10 mouse cellular contexts compared by ENCODE assay signal in the genomic region with DNA sequence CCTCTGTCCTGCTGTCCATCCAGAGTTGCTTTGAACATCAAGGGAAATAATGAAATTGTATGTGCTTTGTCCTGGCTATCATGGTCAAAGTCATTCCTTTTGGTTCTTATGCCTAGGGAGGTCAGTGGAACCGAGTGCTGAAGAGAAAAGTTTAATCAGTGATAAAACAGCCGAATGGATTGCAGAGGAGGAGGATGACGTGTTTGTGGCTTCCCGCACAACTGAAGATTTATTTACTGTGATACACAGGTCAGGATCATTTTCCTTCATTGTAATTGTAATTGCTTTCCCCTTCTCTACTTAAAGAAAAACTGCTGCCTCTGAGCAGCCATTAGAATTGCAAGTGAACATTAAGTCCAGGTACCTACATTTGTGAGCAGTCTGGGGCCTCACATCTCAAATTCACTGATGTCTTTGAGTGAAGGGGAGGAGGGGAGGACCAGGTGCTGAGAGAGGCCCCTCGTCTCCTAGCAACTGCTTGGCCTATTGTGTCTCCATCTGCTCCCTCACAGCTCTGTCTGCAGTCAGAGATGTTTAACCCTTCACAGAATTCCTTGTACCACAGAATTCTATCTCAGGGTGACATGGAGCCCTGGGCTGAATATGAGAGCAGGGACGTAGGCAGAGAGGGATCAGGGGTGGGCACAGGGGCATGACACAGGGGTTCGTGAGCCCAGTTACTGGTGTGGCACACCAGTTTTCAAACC. TPM values are rescaled to one million over a fixed set of nuclear protein-coding genes. Genes with fewer than 3 reads are reported as not detected.
DNase-seq lines count a peak whose midpoint lies in the region; ATAC-seq and TF ChIP-seq lines count a peak whose summit lies in the region.
"Had no signal": no experiment of that assay in that cellular context is flagged by ENCODE, and none has a peak within 500 bp of the region (broad histone marks: within the 10 kb centered on the region; RNA-seq: fewer than 3 reads in every experiment).

No protein-coding gene starts in this region.

- ATAC-seq in kidney, embryonic 16.5 days (ENCODE audit: low FRiP score, low TSS enrichment): peak; percentile 76; the same call in 1 of the 2 replicates
- ATAC-seq in embryonic facial prominence, embryonic 11.5 days (replicated peaks; ENCODE audit: insufficient number of reproducible peaks, low FRiP score, low TSS enrichment, low read depth): peak; percentile 92
- peak; percentile 92 for ATAC-seq in hindbrain, postnatal 0 days
- ATAC-seq in neural tube, embryonic 15.5 days (ENCODE audit: low FRiP score): peak; percentile 91

- no peak overlapping the region for H3K4me2 ChIP-seq in kidney, embryonic 16.5 days (replicated peaks; ENCODE audit: low read depth, low read length)
- no peak overlapping the region for H3K4me2 ChIP-seq in embryonic facial prominence, embryonic 11.5 days (ENCODE audit: low read depth, low read length)
- no peak overlapping the region for H3K4me2 ChIP-seq in hindbrain, postnatal 0 days (ENCODE audit: low read depth, low read length)
- no peak overlapping the region for H3K4me2 ChIP-seq in neural tube, embryonic 15.5 days

- intact Hi-C loops in left cerebral cortex, postnatal 25 days (cut with DNase I): no loop called here

- peaks cover 3% of the 10 kb centered on the region; the same call in 1 of the 2 replicates for H3K27me3 ChIP-seq in kidney, embryonic 16.5 days (ENCODE audit: insufficient read depth, low read length)
- H3K27me3 ChIP-seq in kidney, adult 2 months (replicated peaks; ENCODE audit: control insufficient read depth, insufficient read depth, low read length): no peaks in the 10 kb centered on the region
- H3K27me3 ChIP-seq in embryonic facial prominence, embryonic 11.5 days (ENCODE audit: control insufficient read depth, insufficient read depth, low read length): no peaks in the 10 kb centered on the region
- H3K27me3 ChIP-seq in hindbrain, postnatal 0 days (ENCODE audit: insufficient read depth, low read length): no peaks in the 10 kb centered on the region
- H3K27me3 ChIP-seq in neural tube, embryonic 15.5 days (replicated peaks): 0 out of 2 replicates have a peak, but pooled peaks cover 3% of the 10 kb centered on the region

- TF ChIP-seq CTCF in kidney, adult 2 months (conservative IDR thresholded peaks at IDR 0.05; ENCODE audit: insufficient read depth, insufficient read length, low read depth, low read length): no peak
- TF ChIP-seq CTCF in hindbrain, postnatal 0 days (IDR thresholded peaks at IDR 0.05; ENCODE audit: low read depth): no peak

- no peak for DNase-seq in kidney, adult 2 months
- peak; percentile 73 for DNase-seq in embryonic facial prominence, embryonic 11.5 days (ENCODE audit: low spot score)
- peak; percentile 78 for DNase-seq in hindbrain, postnatal 0 days (ENCODE audit: low spot score)
- no peak for DNase-seq in urinary bladder, postnatal 4 days (ENCODE audit: low spot score in 2 of 2)
- DNase-seq in urinary bladder, postnatal 10 days (ENCODE audit: low spot score): no peak
- no peak for DNase-seq in left cerebral cortex, postnatal 25 days (ENCODE audit: low spot score in 2 of 2)
- DNase-seq: liver; thymus, postnatal 36 days had no signal

- H3K36me3 ChIP-seq in kidney, embryonic 16.5 days (ENCODE audit: insufficient read depth, low read length): no peaks in the 10 kb centered on the region
- H3K36me3 ChIP-seq in kidney, adult 2 months (ENCODE audit: control insufficient read depth, insufficient read depth, low read length): no peaks in the 10 kb centered on the region
- H3K36me3 ChIP-seq in embryonic facial prominence, embryonic 11.5 days (replicated peaks; ENCODE audit: control insufficient read depth, insufficient read depth, low read depth, low read length): no peaks in the 10 kb centered on the region
- no peaks in the 10 kb centered on the region for H3K36me3 ChIP-seq in hindbrain, postnatal 0 days (ENCODE audit: insufficient read depth, low read length)
- no peaks in the 10 kb centered on the region for H3K36me3 ChIP-seq in neural tube, embryonic 15.5 days

- no peaks in the 10 kb centered on the region for H3K9me3 ChIP-seq in kidney, embryonic 16.5 days (ENCODE audit: low read length)
- no peaks in the 10 kb centered on the region for H3K9me3 ChIP-seq in embryonic facial prominence, embryonic 11.5 days (replicated peaks; ENCODE audit: control insufficient read depth, low read length)
- no peaks in the 10 kb centered on the region for H3K9me3 ChIP-seq in hindbrain, postnatal 0 days (ENCODE audit: low read length)
- H3K9me3 ChIP-seq in neural tube, embryonic 15.5 days (replicated peaks): no peaks in the 10 kb centered on the region

- 41% methylated on average over 7 of the region's 7 CpGs for WGBS in kidney, embryonic 16.5 days
- 55% methylated on average over 7 of the region's 7 CpGs for WGBS in kidney, adult 2 months
- 47% methylated on average over 7 of the region's 7 CpGs for WGBS in embryonic facial prominence, embryonic 11.5 days
- 35% methylated on average over 7 of the region's 7 CpGs for WGBS in hindbrain, postnatal 0 days
- 33% methylated on average over 7 of the region's 7 CpGs for WGBS in neural tube, embryonic 15.5 days

- peaks cover 13% of the 10 kb centered on the region; the same call in 1 of the 2 replicates for H3K4me1 ChIP-seq in kidney, embryonic 16.5 days (ENCODE audit: insufficient read depth, low read length)
- H3K4me1 ChIP-seq in kidney, adult 2 months (ENCODE audit: control insufficient read depth, insufficient read depth, low read length): no peaks in the 10 kb centered on the region; the same call in 1 of the 2 replicates
- H3K4me1 ChIP-seq in embryonic facial prominence, embryonic 11.5 days (ENCODE audit: control insufficient read depth, insufficient read depth, low read length): no peaks in the 10 kb centered on the region
- H3K4me1 ChIP-seq in hindbrain, postnatal 0 days (ENCODE audit: insufficient read depth, low read length): no peaks in the 10 kb centered on the region
- H3K4me1 ChIP-seq in neural tube, embryonic 15.5 days: peaks cover 12% of the 10 kb centered on the region

- TF ChIP-seq POLR2A in kidney, adult 2 months (IDR thresholded peaks at IDR 0.05; ENCODE audit: low read depth, low read length): no peak

- H3K27ac ChIP-seq in kidney, embryonic 16.5 days (ENCODE audit: low read length): peak overlapping the region; percentile 18; the same call in 1 of the 2 replicates
- H3K27ac ChIP-seq in kidney, adult 2 months (ENCODE audit: insufficient read depth, low read depth, low read length): no peak overlapping the region
- peak overlapping the region; percentile 56 for H3K27ac ChIP-seq in embryonic facial prominence, embryonic 11.5 days (replicated peaks; ENCODE audit: low read depth, low read length)
- H3K27ac ChIP-seq in hindbrain, postnatal 0 days: peak overlapping the region; percentile 81
- H3K27ac ChIP-seq in neural tube, embryonic 15.5 days (replicated peaks): peak overlapping the region; percentile 77

- no peak overlapping the region for H3K9ac ChIP-seq in kidney, embryonic 16.5 days (replicated peaks; ENCODE audit: low read length)
- H3K9ac ChIP-seq in embryonic facial prominence, embryonic 11.5 days (replicated peaks; ENCODE audit: low read length): no peak overlapping the region
- peak overlapping the region; percentile 33; the same call in 1 of the 2 replicates for H3K9ac ChIP-seq in hindbrain, postnatal 0 days (replicated peaks; ENCODE audit: low read length)
- no peak overlapping the region for H3K9ac ChIP-seq in neural tube, embryonic 15.5 days (replicated peaks)

- no peak overlapping the region for H3K4me3 ChIP-seq in kidney, embryonic 16.5 days (ENCODE audit: low read length)
- no peak overlapping the region for H3K4me3 ChIP-seq in kidney, adult 2 months (ENCODE audit: insufficient read depth, low read depth, low read length)
- no peak overlapping the region for H3K4me3 ChIP-seq in embryonic facial prominence, embryonic 11.5 days (ENCODE audit: low read depth, low read length)
- H3K4me3 ChIP-seq in hindbrain, postnatal 0 days (ENCODE audit: low read length): no peak overlapping the region
- H3K4me3 ChIP-seq in neural tube, embryonic 15.5 days (replicated peaks): no peak overlapping the region

RNA-seq across cellular contexts. Expression of a gene that starts 10.6 kb away (rescaled TPM):
- polyA plus RNA-seq in kidney, embryonic 16.5 days (2015; fragmentation: Nextera tagmentation; extraction: Ambion mirVana): 3.4 and 3.9 TPM in 2 replicates
- polyA plus RNA-seq in kidney, adult 2 months (2012; rRNA removed): 9.7 and 11.9 TPM in 2 replicates
- 2.2 TPM in 2 replicates for polyA plus RNA-seq in embryonic facial prominence, embryonic 11.5 days (2014; fragmentation: Nextera tagmentation; extraction: Ambion mirVana)
- 23.7 and 33.8 TPM in 2 replicates for total RNA-seq in hindbrain, postnatal 0 days (2014; rRNA removed)
- polyA plus RNA-seq in hindbrain, postnatal 0 days (2015; fragmentation: Nextera tagmentation; extraction: Ambion mirVana): 3.6 and 4.8 TPM in 2 replicates
- 4.7 and 6.3 TPM in 2 replicates for polyA plus RNA-seq in neural tube, embryonic 15.5 days (2015; fragmentation: Nextera tagmentation; extraction: Ambion mirVana)
- 10 to 100 TPM; 21.9 to 23.1 TPM for total RNA-seq in left cerebral cortex, postnatal 25 days (2021)

RNA-seq across cellular contexts. Expression of a gene that starts 37.5 kb away (rescaled TPM):
- polyA plus RNA-seq in kidney, embryonic 16.5 days (2015; fragmentation: Nextera tagmentation; extraction: Ambion mirVana): 56.7 and 65.1 TPM in 2 replicates
- polyA plus RNA-seq in kidney, adult 2 months (2012; rRNA removed): 2.0 and 5.2 TPM in 2 replicates
- polyA plus RNA-seq in embryonic facial prominence, embryonic 11.5 days (2014; fragmentation: Nextera tagmentation; extraction: Ambion mirVana): 67.3 and 70.8 TPM in 2 replicates
- total RNA-seq in hindbrain, postnatal 0 days (2014; rRNA removed): 2.2 and 5.3 TPM in 2 replicates
- 50.1 and 57.6 TPM in 2 replicates for polyA plus RNA-seq in hindbrain, postnatal 0 days (2015; fragmentation: Nextera tagmentation; extraction: Ambion mirVana)
- 69.9 and 71.6 TPM in 2 replicates for polyA plus RNA-seq in neural tube, embryonic 15.5 days (2015; fragmentation: Nextera tagmentation; extraction: Ambion mirVana)
- 10 to 100 TPM; 25.9 to 29.4 TPM for total RNA-seq in left cerebral cortex, postnatal 25 days (2021)

Comparison
In these comparisons a context has a peak if more than half of its experiments do, and no peak if none do; other contexts are left out.
1. DNase-seq: peak in embryonic facial prominence, embryonic 11.5 days (single experiment) and hindbrain, postnatal 0 days (single experiment); none in kidney, adult 2 months (single experiment), urinary bladder, postnatal 4 days (0 of 2), urinary bladder, postnatal 10 days (single experiment) and left cerebral cortex, postnatal 25 days (0 of 2).
2. Peak in every context shown above with its lines, with median percentiles within 50 percentile points of each other: ATAC-seq.